Mouse (Mus musculus): ENCODE results near the gene Rfesd. TPM values are rescaled to one million over a fixed set of nuclear protein-coding genes. Genes with fewer than 3 reads are reported as not detected.

Gene Rfesd
- polyA plus RNA-seq, 1 experiment: 5.4 TPM

DNA sequence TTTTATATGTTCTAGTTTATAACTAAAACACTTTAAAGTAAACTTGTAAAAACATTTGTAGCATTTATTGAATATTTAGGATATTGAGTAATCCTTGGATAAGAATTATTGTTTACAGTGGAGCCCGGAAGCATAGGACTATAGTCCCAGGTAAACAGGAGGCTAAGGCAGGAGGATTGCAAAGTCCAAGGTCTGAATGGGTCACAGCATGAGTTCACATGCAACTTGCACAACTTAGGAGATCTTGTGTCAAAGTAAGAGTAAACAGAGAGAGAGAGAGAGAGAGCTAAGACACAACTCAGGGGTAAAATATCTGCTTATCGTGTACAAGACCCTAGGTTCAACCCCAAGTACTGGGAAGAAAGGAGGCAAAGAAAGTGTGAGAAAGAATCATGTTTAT, 41.9 kb downstream of the Rfesd start:
- Histone ChIP-seq H3K27me3 (ENCODE audit: control insufficient read depth, insufficient read depth, insufficient read length) (no peaks in the 10 kb centered on the region), H3ac (ENCODE audit: control insufficient read depth, insufficient read length) (no peak overlapping the region), H3K4me3 (no peak overlapping the region), H3K4me2 (ENCODE audit: low read depth) (no peak overlapping the region), H3K79me2 (ENCODE audit: control insufficient read depth, insufficient read depth) (no peaks in the 10 kb centered on the region), H3K36me3 (ENCODE audit: control insufficient read depth, insufficient read depth) (no peaks in the 10 kb centered on the region)
- TF ChIP-seq REST (IDR thresholded peaks at IDR 0.05; ENCODE audit: insufficient read depth, insufficient read length) (no peak), USF1 (IDR thresholded peaks at IDR 0.05; ENCODE audit: low read depth) (no peak), MYOG (IDR thresholded peaks at IDR 0.05; ENCODE audit: control insufficient read depth in 1 of 3, insufficient read depth in 1 of 3, insufficient read length in 2 of 3, low read depth in 2 of 3) (no peak), POLR2AphosphoS2 (IDR thresholded peaks at IDR 0.05; ENCODE audit: insufficient read length, low read depth) (no peak), POLR2A (IDR thresholded peaks at IDR 0.05; ENCODE audit: insufficient read length, low read depth) (no peak), MAX (IDR thresholded peaks at IDR 0.05; ENCODE audit: low read depth) (no peak), SRF (IDR thresholded peaks at IDR 0.05; ENCODE audit: control insufficient read depth, insufficient read length, low read depth) (no peak), CEBPB (IDR thresholded peaks at IDR 0.05; ENCODE audit: insufficient read depth, poor library complexity, severe bottlenecking) (no peak), MYOD1 (IDR thresholded peaks at IDR 0.05; ENCODE audit: control insufficient read depth in 1 of 3, insufficient read length in 2 of 3, low read depth in 2 of 3) (no peak), TCF3 (IDR thresholded peaks at IDR 0.05; ENCODE audit: insufficient read length, low read depth) (no peak), TCF12 (IDR thresholded peaks at IDR 0.05; ENCODE audit: insufficient read depth, poor library complexity, severe bottlenecking) (no peak), E2F4 (IDR thresholded peaks at IDR 0.05; ENCODE audit: insufficient read depth) (no peak)

DNA sequence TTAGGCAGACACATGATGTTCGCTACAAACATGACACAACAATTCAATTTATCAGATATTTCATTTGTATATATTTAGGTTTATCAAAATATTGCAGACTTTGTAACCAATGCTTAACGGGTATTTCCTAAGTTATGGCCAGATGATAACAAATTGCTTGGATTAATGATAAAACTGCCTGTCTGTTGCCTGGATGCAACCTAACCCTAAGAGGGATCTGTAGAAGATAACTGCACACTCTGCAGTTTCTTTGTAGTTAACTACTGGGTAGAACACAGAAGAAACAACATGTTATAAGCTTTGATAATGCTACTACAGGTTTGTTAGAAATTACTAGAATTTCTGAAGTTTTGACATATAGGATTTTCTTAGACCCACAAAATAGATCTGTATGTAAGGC, 42.3 kb downstream of the Rfesd start:
- TF ChIP-seq POLR2AphosphoS2 (IDR thresholded peaks at IDR 0.05; ENCODE audit: insufficient read length, low read depth): no peak
- no peak for TF ChIP-seq USF1 (IDR thresholded peaks at IDR 0.05; ENCODE audit: low read depth)
- no peak for TF ChIP-seq POLR2A (IDR thresholded peaks at IDR 0.05; ENCODE audit: insufficient read length, low read depth)
- TF ChIP-seq TCF3 (IDR thresholded peaks at IDR 0.05; ENCODE audit: insufficient read length, low read depth): no peak
- TF ChIP-seq REST (IDR thresholded peaks at IDR 0.05; ENCODE audit: insufficient read depth, insufficient read length): no peak
- no peak for TF ChIP-seq E2F4 (IDR thresholded peaks at IDR 0.05; ENCODE audit: insufficient read depth)
- TF ChIP-seq MYOG (IDR thresholded peaks at IDR 0.05; ENCODE audit: control insufficient read depth in 1 of 3, insufficient read depth in 1 of 3, insufficient read length in 2 of 3, low read depth in 2 of 3): no peak
- no peak for TF ChIP-seq CEBPB (IDR thresholded peaks at IDR 0.05; ENCODE audit: insufficient read depth, poor library complexity, severe bottlenecking)
- TF ChIP-seq MYOD1 (IDR thresholded peaks at IDR 0.05; ENCODE audit: control insufficient read depth in 1 of 3, insufficient read length in 2 of 3, low read depth in 2 of 3): no peak
- no peak for TF ChIP-seq TCF12 (IDR thresholded peaks at IDR 0.05; ENCODE audit: insufficient read depth, poor library complexity, severe bottlenecking)
- no peak for TF ChIP-seq MAX (IDR thresholded peaks at IDR 0.05; ENCODE audit: low read depth)
- no peak overlapping the region for H3K4me3 ChIP-seq
- H3K4me2 ChIP-seq (ENCODE audit: low read depth): no peak overlapping the region
- no peaks in the 10 kb centered on the region for H3K79me2 ChIP-seq (ENCODE audit: control insufficient read depth, insufficient read depth)
- no peaks in the 10 kb centered on the region for H3K36me3 ChIP-seq (ENCODE audit: control insufficient read depth, insufficient read depth)
- H3K27me3 ChIP-seq (ENCODE audit: control insufficient read depth, insufficient read depth, insufficient read length): no peaks in the 10 kb centered on the region
- no peak overlapping the region for H3ac ChIP-seq (ENCODE audit: control insufficient read depth, insufficient read length)

DNA sequence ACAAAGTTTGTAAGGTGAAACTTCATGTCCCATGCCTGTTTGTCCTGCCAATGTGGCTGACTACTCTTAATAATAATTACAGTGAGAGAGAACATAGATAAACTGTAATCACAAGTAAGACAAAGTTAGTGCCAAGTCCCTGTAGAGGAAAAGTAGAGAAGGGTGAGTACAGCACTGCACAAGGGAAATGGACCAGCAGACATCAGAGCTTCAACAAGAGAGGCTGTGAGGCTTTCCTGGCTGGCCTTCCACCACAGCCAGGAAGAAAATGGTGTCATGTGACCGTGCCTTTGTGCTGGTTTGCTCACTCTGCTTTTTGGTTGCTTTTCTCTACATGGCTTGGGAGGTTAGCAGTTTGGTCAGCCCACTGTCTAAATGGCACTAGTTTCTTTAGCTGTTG, 42.9 kb downstream of the Rfesd start:
- H3ac ChIP-seq (ENCODE audit: control insufficient read depth, insufficient read length): no peak overlapping the region
- H3K36me3 ChIP-seq (ENCODE audit: control insufficient read depth, insufficient read depth): no peaks in the 10 kb centered on the region
- no peak overlapping the region for H3K4me3 ChIP-seq
- TF ChIP-seq TCF3 (IDR thresholded peaks at IDR 0.05; ENCODE audit: insufficient read length, low read depth): no peak
- no peak for TF ChIP-seq USF1 (IDR thresholded peaks at IDR 0.05; ENCODE audit: low read depth)
- no peak for TF ChIP-seq POLR2A (IDR thresholded peaks at IDR 0.05; ENCODE audit: insufficient read length, low read depth)
- no peak for TF ChIP-seq TCF12 (IDR thresholded peaks at IDR 0.05; ENCODE audit: insufficient read depth, poor library complexity, severe bottlenecking)
- no peak for TF ChIP-seq MYOD1 (IDR thresholded peaks at IDR 0.05; ENCODE audit: control insufficient read depth in 1 of 3, insufficient read length in 2 of 3, low read depth in 2 of 3)
- TF ChIP-seq CEBPB (IDR thresholded peaks at IDR 0.05; ENCODE audit: insufficient read depth, poor library complexity, severe bottlenecking): no peak
- TF ChIP-seq MYOG (IDR thresholded peaks at IDR 0.05; ENCODE audit: control insufficient read depth in 1 of 3, insufficient read depth in 1 of 3, insufficient read length in 2 of 3, low read depth in 2 of 3): no peak
- no peak for TF ChIP-seq POLR2AphosphoS2 (IDR thresholded peaks at IDR 0.05; ENCODE audit: insufficient read length, low read depth)
- no peak for TF ChIP-seq REST (IDR thresholded peaks at IDR 0.05; ENCODE audit: insufficient read depth, insufficient read length)
- TF ChIP-seq E2F4 (IDR thresholded peaks at IDR 0.05; ENCODE audit: insufficient read depth): no peak
- no peak for TF ChIP-seq MAX (IDR thresholded peaks at IDR 0.05; ENCODE audit: low read depth)
- no peak for TF ChIP-seq SRF (IDR thresholded peaks at IDR 0.05; ENCODE audit: control insufficient read depth, insufficient read length, low read depth)
- no peaks in the 10 kb centered on the region for H3K27me3 ChIP-seq (ENCODE audit: control insufficient read depth, insufficient read depth, insufficient read length)
- no peaks in the 10 kb centered on the region for H3K79me2 ChIP-seq (ENCODE audit: control insufficient read depth, insufficient read depth)
- H3K4me2 ChIP-seq (ENCODE audit: low read depth): no peak overlapping the region

DNA sequence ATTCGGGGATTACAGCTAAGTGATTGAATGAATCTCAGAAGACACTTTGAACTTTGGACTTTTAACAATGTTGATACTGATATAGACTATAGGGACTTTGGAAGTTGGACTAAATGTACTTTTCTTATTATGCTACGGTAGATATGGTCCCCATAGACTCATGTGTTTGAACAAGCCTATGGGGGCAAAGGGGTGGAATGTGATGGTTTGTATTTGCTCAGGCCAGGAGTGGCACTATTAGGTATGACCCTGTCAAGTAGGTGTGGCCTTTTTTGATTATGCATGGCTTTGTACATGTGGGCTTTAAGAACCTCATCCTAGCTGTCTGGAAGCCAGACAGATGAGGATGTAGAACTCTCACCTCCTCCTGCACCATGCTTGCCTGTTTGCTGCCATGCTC, 44.0 kb downstream of the Rfesd start:
- no peak overlapping the region for H3K4me3 ChIP-seq
- TF ChIP-seq SRF (IDR thresholded peaks at IDR 0.05; ENCODE audit: control insufficient read depth, insufficient read length, low read depth): no peak
- TF ChIP-seq TCF12 (IDR thresholded peaks at IDR 0.05; ENCODE audit: insufficient read depth, poor library complexity, severe bottlenecking): no peak
- TF ChIP-seq CEBPB (IDR thresholded peaks at IDR 0.05; ENCODE audit: insufficient read depth, poor library complexity, severe bottlenecking): no peak
- TF ChIP-seq E2F4 (IDR thresholded peaks at IDR 0.05; ENCODE audit: insufficient read depth): no peak
- TF ChIP-seq MYOD1 (IDR thresholded peaks at IDR 0.05; ENCODE audit: control insufficient read depth in 1 of 3, insufficient read length in 2 of 3, low read depth in 2 of 3): no peak
- no peak for TF ChIP-seq MYOG (IDR thresholded peaks at IDR 0.05; ENCODE audit: control insufficient read depth in 1 of 3, insufficient read depth in 1 of 3, insufficient read length in 2 of 3, low read depth in 2 of 3)
- no peak for TF ChIP-seq REST (IDR thresholded peaks at IDR 0.05; ENCODE audit: insufficient read depth, insufficient read length)
- no peak for TF ChIP-seq TCF3 (IDR thresholded peaks at IDR 0.05; ENCODE audit: insufficient read length, low read depth)
- TF ChIP-seq USF1 (IDR thresholded peaks at IDR 0.05; ENCODE audit: low read depth): no peak
- no peak for TF ChIP-seq POLR2AphosphoS2 (IDR thresholded peaks at IDR 0.05; ENCODE audit: insufficient read length, low read depth)
- TF ChIP-seq POLR2A (IDR thresholded peaks at IDR 0.05; ENCODE audit: insufficient read length, low read depth): no peak
- TF ChIP-seq MAX (IDR thresholded peaks at IDR 0.05; ENCODE audit: low read depth): no peak
- H3K27me3 ChIP-seq (ENCODE audit: control insufficient read depth, insufficient read depth, insufficient read length): no peaks in the 10 kb centered on the region
- H3K36me3 ChIP-seq (ENCODE audit: control insufficient read depth, insufficient read depth): no peaks in the 10 kb centered on the region
- no peak overlapping the region for H3K4me2 ChIP-seq (ENCODE audit: low read depth)
- H3ac ChIP-seq (ENCODE audit: control insufficient read depth, insufficient read length): no peak overlapping the region
- H3K79me2 ChIP-seq (ENCODE audit: control insufficient read depth, insufficient read depth): no peaks in the 10 kb centered on the region
